Mouse (Mus musculus): ENCODE results near the gene Dscam. TPM values are rescaled to one million over a fixed set of nuclear protein-coding genes. Genes with fewer than 3 reads are reported as not detected.

Dscam gene
- polyA plus RNA-seq, 1 experiment from 2014 or later = 0.13 TPM

- Histone ChIP-seq H3K4me1 (no peaks in the 10 kb centered on the region), H3K9ac (no peak overlapping the region), H3K4me3 (no peak overlapping the region), H3K27ac (no peak overlapping the region), H3K36me3 (no peaks in the 10 kb centered on the region), H3K27me3 (no peaks in the 10 kb centered on the region), H3K9me3 (no peaks in the 10 kb centered on the region), H3K4me2 (replicated peaks) (no peak overlapping the region)
- 58% methylated on average over 11 of the region's 11 CpGs for WGBS
- no peak for ATAC-seq (ENCODE audit: low FRiP score, low read depth)
These were observed 569.8 kb downstream of the Dscam start for GRCm38 (mm10) chr16:96600791-96601190.

GRCm38 (mm10) chr16:96599401-96600060 is 571.0 kb downstream of the Dscam start:
- H3K9ac ChIP-seq = no peak overlapping the region
- no peaks in the 10 kb centered on the region for H3K4me1 ChIP-seq
- 77% methylated on average over 3 of the region's 3 CpGs for WGBS
- no peak overlapping the region for H3K4me2 ChIP-seq (replicated peaks)
- no peaks in the 10 kb centered on the region for H3K27me3 ChIP-seq
- H3K27ac ChIP-seq = no peak overlapping the region
- ATAC-seq (ENCODE audit: low FRiP score, low read depth) = no peak
- H3K4me3 ChIP-seq = no peak overlapping the region
- H3K9me3 ChIP-seq = no peaks in the 10 kb centered on the region
- H3K36me3 ChIP-seq = no peaks in the 10 kb centered on the region

GRCm38 (mm10) chr16:96575841-96576240 is 594.7 kb downstream of the Dscam start:
- H3K4me3 ChIP-seq = no peak overlapping the region
- H3K4me1 ChIP-seq = no peaks in the 10 kb centered on the region
- no peaks in the 10 kb centered on the region for H3K36me3 ChIP-seq
- no peak overlapping the region for H3K4me2 ChIP-seq (replicated peaks)
- no peak for ATAC-seq (ENCODE audit: low FRiP score, low read depth)
- no peaks in the 10 kb centered on the region for H3K27me3 ChIP-seq
- no peak overlapping the region for H3K27ac ChIP-seq
- no peak overlapping the region for H3K9ac ChIP-seq
- H3K9me3 ChIP-seq = no peaks in the 10 kb centered on the region
- 83% methylated on average over 5 of the region's 5 CpGs for WGBS

GRCm38 (mm10) chr16:96567428-96567827 is 603.1 kb downstream of the Dscam start:
- Histone ChIP-seq H3K9me3 (no peaks in the 10 kb centered on the region), H3K4me3 (no peak overlapping the region), H3K4me2 (replicated peaks) (no peak overlapping the region), H3K27me3 (no peaks in the 10 kb centered on the region), H3K4me1 (peaks cover 15% of the 10 kb centered on the region), H3K27ac (no peak overlapping the region), H3K9ac (no peak overlapping the region), H3K36me3 (no peaks in the 10 kb centered on the region)
- 43% methylated on average over 3 of the region's 3 CpGs for WGBS
- no peak for ATAC-seq (ENCODE audit: low FRiP score, low read depth)

- no peak overlapping the region for H3K9ac ChIP-seq
- WGBS = 33% methylated on average over 8 of the region's 8 CpGs
- H3K9me3 ChIP-seq = no peaks in the 10 kb centered on the region
- no peaks in the 10 kb centered on the region for H3K36me3 ChIP-seq
- H3K4me3 ChIP-seq = no peak overlapping the region
- ATAC-seq (ENCODE audit: low FRiP score, low read depth) = peak; percentile 51; the same call in 1 of the 2 replicates
- no peak overlapping the region for H3K4me2 ChIP-seq (replicated peaks)
- H3K4me1 ChIP-seq = peaks cover 15% of the 10 kb centered on the region
- no peaks in the 10 kb centered on the region for H3K27me3 ChIP-seq
- peak overlapping the region; percentile 69 for H3K27ac ChIP-seq
These were observed 606.9 kb downstream of the Dscam start for GRCm38 (mm10) chr16:96563350-96564257.

- Histone ChIP-seq H3K36me3 (no peaks in the 10 kb centered on the region), H3K4me3 (no peak overlapping the region), H3K9ac (no peak overlapping the region), H3K4me2 (replicated peaks) (no peak overlapping the region), H3K4me1 (peaks cover 15% of the 10 kb centered on the region), H3K27ac (no peak overlapping the region), H3K27me3 (no peaks in the 10 kb centered on the region), H3K9me3 (no peaks in the 10 kb centered on the region)
- ATAC-seq (ENCODE audit: low FRiP score, low read depth) = no peak
These were observed 610.8 kb downstream of the Dscam start for GRCm38 (mm10) chr16:96559796-96560195.

GRCm38 (mm10) chr16:96558341-96558740 is 612.2 kb downstream of the Dscam start:
- Histone ChIP-seq H3K4me1 (peaks cover 5% of the 10 kb centered on the region; the same call in 1 of the 2 replicates), H3K27ac (no peak overlapping the region), H3K9me3 (no peaks in the 10 kb centered on the region), H3K36me3 (no peaks in the 10 kb centered on the region), H3K9ac (no peak overlapping the region), H3K27me3 (no peaks in the 10 kb centered on the region), H3K4me3 (no peak overlapping the region), H3K4me2 (replicated peaks) (no peak overlapping the region)
- no peak for ATAC-seq (ENCODE audit: low FRiP score, low read depth)
- 78% methylated on average over 1 of the region's 1 CpGs for WGBS

GRCm38 (mm10) chr16:96556621-96557020 is 613.9 kb downstream of the Dscam start:
- Histone ChIP-seq H3K4me3 (no peak overlapping the region), H3K4me1 (no peaks in the 10 kb centered on the region), H3K36me3 (no peaks in the 10 kb centered on the region), H3K9ac (no peak overlapping the region), H3K27ac (no peak overlapping the region), H3K9me3 (no peaks in the 10 kb centered on the region), H3K4me2 (replicated peaks) (no peak overlapping the region), H3K27me3 (no peaks in the 10 kb centered on the region)
- 79% methylated on average over 3 of the region's 3 CpGs for WGBS
- ATAC-seq (ENCODE audit: low FRiP score, low read depth) = no peak

GRCm38 (mm10) chr16:96555412-96555811 is 615.1 kb downstream of the Dscam start:
- Histone ChIP-seq H3K9ac (no peak overlapping the region), H3K36me3 (no peaks in the 10 kb centered on the region), H3K27ac (no peak overlapping the region), H3K4me2 (replicated peaks) (no peak overlapping the region), H3K4me3 (no peak overlapping the region), H3K4me1 (no peaks in the 10 kb centered on the region), H3K9me3 (no peaks in the 10 kb centered on the region), H3K27me3 (no peaks in the 10 kb centered on the region)
- ATAC-seq (ENCODE audit: low FRiP score, low read depth) = no peak
- WGBS = 80% methylated on average over 4 of the region's 4 CpGs

GRCm38 (mm10) chr16:96552680-96553079 is 617.9 kb downstream of the Dscam start:
- Histone ChIP-seq H3K9me3 (no peaks in the 10 kb centered on the region), H3K4me3 (no peak overlapping the region), H3K36me3 (no peaks in the 10 kb centered on the region), H3K4me1 (no peaks in the 10 kb centered on the region), H3K4me2 (replicated peaks) (no peak overlapping the region), H3K9ac (no peak overlapping the region), H3K27ac (no peak overlapping the region), H3K27me3 (no peaks in the 10 kb centered on the region)
- WGBS = 82% methylated on average over 2 of the region's 2 CpGs
- ATAC-seq (ENCODE audit: low FRiP score, low read depth) = no peak

- 68% methylated on average over 2 of the region's 2 CpGs for WGBS
- no peak overlapping the region for H3K27ac ChIP-seq
- H3K9me3 ChIP-seq = no peaks in the 10 kb centered on the region
- H3K4me2 ChIP-seq (replicated peaks) = no peak overlapping the region
- no peak overlapping the region for H3K9ac ChIP-seq
- H3K36me3 ChIP-seq = no peaks in the 10 kb centered on the region
- no peak overlapping the region for H3K4me3 ChIP-seq
- H3K4me1 ChIP-seq = peaks cover 14% of the 10 kb centered on the region
- no peaks in the 10 kb centered on the region for H3K27me3 ChIP-seq
- ATAC-seq (ENCODE audit: low FRiP score, low read depth) = no peak
These were observed 629.5 kb downstream of the Dscam start for GRCm38 (mm10) chr16:96541056-96541455.
